In the genomic region with DNA sequence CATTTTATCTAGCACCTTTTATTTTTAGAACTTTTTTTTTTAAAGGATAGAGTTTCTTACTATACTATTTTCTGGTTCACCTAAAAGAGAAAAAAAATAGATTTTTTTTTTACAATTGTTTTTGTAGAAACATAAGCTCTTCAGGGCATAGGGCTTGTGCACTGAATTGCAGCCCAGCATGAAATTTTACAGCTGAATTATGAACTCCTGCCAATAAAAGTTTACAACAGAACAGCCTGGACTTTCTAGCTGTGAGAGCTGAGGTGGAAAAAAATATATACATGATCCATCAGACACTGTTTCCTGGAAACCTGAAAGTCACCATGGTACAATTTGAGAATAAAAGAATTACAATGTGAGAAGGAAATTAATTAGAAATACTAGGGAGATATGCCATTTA, we compare ENCODE assay signal across 34 mouse cellular contexts.
"Had no signal": no experiment of that assay in that cellular context is flagged by ENCODE, and none has a peak within 500 bp of the region (broad histone marks: within the 10 kb centered on the region; RNA-seq: fewer than 3 reads in every experiment).

No protein-coding gene starts in this region.

- H3K36me3 ChIP-seq: heart, embryonic 10.5 days; heart, embryonic 12.5 days; heart, embryonic 13.5 days; heart, embryonic 15.5 days; hindbrain, embryonic 10.5 days; hindbrain, embryonic 12.5 days; hindbrain, embryonic 13.5 days; hindbrain, embryonic 15.5 days; intestine, embryonic 15.5 days had no signal

- H3K27me3 ChIP-seq: heart, embryonic 12.5 days; heart, embryonic 13.5 days; heart, embryonic 15.5 days; hindbrain, embryonic 12.5 days; hindbrain, embryonic 13.5 days; hindbrain, embryonic 15.5 days; intestine, embryonic 15.5 days had no signal

- H3K4me3 ChIP-seq: heart, embryonic 10.5 days; heart, embryonic 12.5 days; heart, embryonic 13.5 days; heart, embryonic 15.5 days; hindbrain, embryonic 10.5 days; hindbrain, embryonic 12.5 days; hindbrain, embryonic 13.5 days; hindbrain, embryonic 15.5 days; intestine, embryonic 15.5 days; layer of hippocampus, adult 2 months had no signal

- H3K9ac ChIP-seq: heart, embryonic 12.5 days; heart, embryonic 13.5 days; heart, embryonic 15.5 days; hindbrain, embryonic 12.5 days; hindbrain, embryonic 13.5 days; hindbrain, embryonic 14.5 days; hindbrain, embryonic 15.5 days; intestine, embryonic 15.5 days had no signal

- H3K27ac ChIP-seq: heart, embryonic 10.5 days; heart, embryonic 13.5 days; heart, embryonic 15.5 days; hindbrain, embryonic 10.5 days; hindbrain, embryonic 12.5 days; hindbrain, embryonic 13.5 days; hindbrain, embryonic 14.5 days; hindbrain, embryonic 15.5 days; hindbrain, postnatal 0 days; intestine, embryonic 15.5 days; kidney, postnatal 0 days; layer of hippocampus, adult 2 months had no signal

- H3K9me3 ChIP-seq: heart, embryonic 10.5 days; heart, embryonic 12.5 days; heart, embryonic 13.5 days; heart, embryonic 15.5 days; hindbrain, embryonic 12.5 days; hindbrain, embryonic 13.5 days; hindbrain, embryonic 15.5 days; intestine, embryonic 15.5 days had no signal

- H3K4me2 ChIP-seq: heart, embryonic 11.5 days; heart, embryonic 12.5 days; heart, embryonic 13.5 days; heart, embryonic 15.5 days; hindbrain, embryonic 12.5 days; hindbrain, embryonic 13.5 days; hindbrain, embryonic 14.5 days; hindbrain, embryonic 15.5 days; intestine, embryonic 15.5 days had no signal

- H3K4me1 ChIP-seq: heart, embryonic 10.5 days; heart, embryonic 12.5 days; heart, embryonic 13.5 days; heart, embryonic 15.5 days; hindbrain, embryonic 10.5 days; hindbrain, embryonic 12.5 days; hindbrain, embryonic 15.5 days; intestine, embryonic 15.5 days had no signal

- DNase-seq: heart, postnatal 10 days; heart, postnatal 14 days; heart, postnatal 36 days; heart, postnatal 4 days; kidney, adult 11 months; kidney, adult 18-20 months; kidney, adult 2 months; kidney, adult 8-10 months; kidney, adult 9 months; kidney, postnatal 10 days; kidney, postnatal 14 days; kidney, postnatal 25 days; kidney, postnatal 36 days; kidney, postnatal 4 days; layer of hippocampus, adult 9-11 months; layer of hippocampus, postnatal 36 days had no signal

- ATAC-seq: hindbrain, embryonic 16.5 days; hindbrain, postnatal 0 days; inflammation-experienced regulatory T-cells, adult 6 months; intestine, embryonic 15.5 days; intestine, embryonic 16.5 days; intestine, postnatal 0 days had no signal
